ENCODE assay signal across 8 mouse cellular contexts in genomic region chr3:103715762-103716693, GRCm38 (mm10). TPM values are rescaled to one million over a fixed set of nuclear protein-coding genes. Genes with fewer than 3 reads are reported as not detected.
DNase-seq lines count a peak whose midpoint lies in the region; ATAC-seq lines count a peak whose summit lies in the region.

No protein-coding gene starts in this region.

- no peaks in the 10 kb centered on the region for H3K27me3 ChIP-seq in hindbrain, embryonic 14.5 days (ENCODE audit: control insufficient read depth, insufficient read depth, low read length)

- H3K9me3 ChIP-seq in hindbrain, embryonic 14.5 days (ENCODE audit: control insufficient read depth, low read length): no peaks in the 10 kb centered on the region

- H3K4me2 ChIP-seq in hindbrain, embryonic 14.5 days (replicated peaks): no peak overlapping the region

- peaks cover 21% of the 10 kb centered on the region for H3K4me1 ChIP-seq in hindbrain, embryonic 14.5 days (replicated peaks; ENCODE audit: control insufficient read depth, insufficient read depth, low read length)

- no peak overlapping the region for H3K4me3 ChIP-seq in hindbrain, embryonic 14.5 days (replicated peaks; ENCODE audit: low read length)

- 26% methylated on average over 11 of the region's 11 CpGs for whole genome bisulfite sequencing in hindbrain, embryonic 14.5 days

- peak overlapping the region; percentile 14; the same call in 1 of the 2 replicates for H3K27ac ChIP-seq in hindbrain, embryonic 14.5 days

- 0 out of 2 replicates have a peak, but pooled peaks have one; percentile 53 for ATAC-seq in hindbrain, embryonic 14.5 days (ENCODE audit: low FRiP score)
- ATAC-seq in activated CD4-positive, CD25-positive, alpha-beta regulatory T cell, adult 4 months: no peak
- no peak for ATAC-seq in cerebellum, adult (ENCODE audit: insufficient number of reproducible peaks, low FRiP score, low TSS enrichment)

- no peak overlapping the region for H3K9ac ChIP-seq in hindbrain, embryonic 14.5 days

- DNase-seq in ovary, adult 18-20 months (ENCODE audit: low spot score): peak; percentile 16
- no peak for DNase-seq in ovary, postnatal 14 days (ENCODE audit: low spot score)
- DNase-seq in embryo, embryonic 9.5 days (ENCODE audit: extremely low spot score): peak; percentile 59
- peak; percentile 38 for DNase-seq in hindbrain, embryonic 14.5 days (ENCODE audit: low spot score)
- peak; percentile 33 for DNase-seq in lung, postnatal 14 days
- peak; percentile 51 for DNase-seq in testis, postnatal 14 days (ENCODE audit: low spot score)

- no peaks in the 10 kb centered on the region for H3K36me3 ChIP-seq in hindbrain, embryonic 14.5 days (replicated peaks; ENCODE audit: control insufficient read depth, insufficient read depth)

RNA-seq across cellular contexts. Expression of gene Olfml3, which starts 21.8 kb away (rescaled TPM):
- 12.0 and 12.4 TPM in 2 replicates for polyA plus RNA-seq in hindbrain, embryonic 14.5 days (2014; fragmentation: Nextera tagmentation; extraction: Ambion mirVana)
- under 1 TPM; 0.11 to 0.82 TPM for polyA plus RNA-seq in activated CD4-positive, CD25-positive, alpha-beta regulatory T cell, adult 4 months (2017; shearing (Covaris generic))

RNA-seq across cellular contexts. Expression of gene Gm10964, which starts 23.1 kb away (rescaled TPM):
- not detected in 2 replicates for polyA plus RNA-seq in hindbrain, embryonic 14.5 days (2014; fragmentation: Nextera tagmentation; extraction: Ambion mirVana)
- polyA plus RNA-seq in activated CD4-positive, CD25-positive, alpha-beta regulatory T cell, adult 4 months (2017; shearing (Covaris generic)): not detected
